Mouse (Mus musculus) layer of hippocampus, postnatal 10 days (tissue): ENCODE measurements at regions not wholly inside any gene's neighbourhood (a gene's known extent, or its start where the extent isn't known, plus 50 kb on each side); places are given as distances from the start of the nearest gene placed in this dataset.

Experiments used
- DNase-seq, 2 experiments: peaks; one replicate each; pipeline ENCODE4 v3.0.0; 2021; ENCODE audit warnings: low spot score in 2 of 2

- DNase-seq, result no peak
These were observed 144.5 kb upstream of the Irx5 start for GRCm38 (mm10) chr8:92212786-92213535.

DNA sequence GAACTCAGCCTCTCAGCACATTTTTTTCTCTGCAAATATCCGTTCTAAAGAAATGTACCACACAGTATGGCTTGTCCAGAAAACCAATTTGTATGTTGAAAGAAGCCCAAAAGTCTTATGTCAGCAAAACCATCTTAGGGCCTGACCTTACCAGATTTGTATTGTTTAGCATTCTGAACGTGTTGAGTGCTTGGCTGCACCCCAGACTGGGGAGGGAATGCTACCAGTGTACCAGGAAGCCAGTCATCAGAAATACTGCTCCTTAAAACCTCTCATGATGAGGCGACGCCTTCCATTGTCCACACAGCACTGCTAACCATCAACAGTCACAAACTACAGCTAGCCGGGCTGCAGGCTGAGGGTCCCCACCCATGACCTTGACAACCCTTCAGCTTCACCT, 148.3 kb upstream of the Irx5 start:
- DNase-seq, result no peak

DNA sequence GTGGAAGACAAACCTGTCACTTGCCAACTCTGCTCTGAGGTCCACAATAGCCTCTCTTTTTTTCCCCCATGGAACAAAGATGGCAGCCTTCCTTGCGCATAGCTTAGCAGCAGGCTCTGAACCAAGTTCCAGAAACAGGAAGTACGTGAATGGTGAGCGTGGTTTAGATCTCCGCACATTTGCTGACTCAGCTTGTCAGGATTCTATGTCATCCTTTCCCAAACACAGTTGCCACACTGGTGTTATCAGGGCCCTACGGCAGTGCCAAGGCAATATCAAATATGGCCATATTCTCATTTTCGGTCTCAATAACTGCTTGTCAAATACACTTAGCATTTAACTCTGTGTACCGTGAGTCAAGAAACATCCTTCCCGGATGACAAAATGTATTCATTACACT, 161.8 kb upstream of the Irx5 start:
- DNase-seq, result no peak

- no peak for DNase-seq
These were observed 163.4 kb upstream of the Irx5 start for GRCm38 (mm10) chr8:92194065-92194464.

GRCm38 (mm10) chr8:92190261-92191025, 167.0 kb upstream of the Irx5 start:
- no peak for DNase-seq

GRCm38 (mm10) chr8:92183331-92183730, 174.1 kb upstream of the Irx5 start:
- no peak for DNase-seq

GRCm38 (mm10) chr8:92180651-92181050, 176.8 kb upstream of the Irx5 start:
- no peak for DNase-seq

GRCm38 (mm10) chr8:92179327-92179726, 178.1 kb upstream of the Irx5 start:
- no peak for DNase-seq

DNA sequence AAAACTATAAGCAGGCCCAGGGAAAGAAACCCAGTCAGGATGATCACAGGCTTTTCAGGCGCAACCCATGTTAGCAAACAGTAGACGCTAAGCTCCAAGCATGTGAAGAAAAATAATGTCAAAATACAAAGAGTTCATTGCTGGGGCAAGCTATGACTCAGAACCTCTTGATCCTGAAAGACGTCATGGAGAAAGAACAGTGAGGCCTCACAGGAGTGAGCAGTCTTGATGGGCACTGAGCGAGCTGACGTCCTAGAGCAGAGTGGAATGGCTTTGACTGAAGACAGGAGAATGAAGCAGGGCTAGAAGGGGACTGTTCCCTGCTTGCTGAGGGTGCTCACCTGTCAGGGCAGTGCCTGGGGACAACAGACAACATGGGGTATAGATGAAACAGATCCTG, 181.3 kb upstream of the Irx5 start:
- DNase-seq, result no peak

DNA sequence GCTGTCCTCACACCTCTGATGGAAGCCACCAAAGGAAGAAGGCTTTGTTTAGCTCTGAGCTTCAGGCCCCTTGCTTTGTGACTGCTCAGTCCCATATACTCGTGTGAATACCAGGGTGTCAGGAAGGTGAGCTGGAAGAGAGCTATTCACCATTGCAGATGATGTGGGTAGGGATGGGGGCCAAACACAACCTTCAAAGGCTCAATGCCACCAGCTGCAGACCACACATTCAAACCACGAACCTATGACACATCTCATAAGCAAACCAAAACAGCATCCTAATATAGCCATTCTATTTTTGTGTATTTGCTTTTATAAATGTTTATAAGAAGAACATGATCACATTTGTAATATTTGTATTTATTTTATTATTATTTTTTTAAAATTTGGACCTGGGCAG, 183.3 kb upstream of the Irx5 start:
- no peak for DNase-seq

DNA sequence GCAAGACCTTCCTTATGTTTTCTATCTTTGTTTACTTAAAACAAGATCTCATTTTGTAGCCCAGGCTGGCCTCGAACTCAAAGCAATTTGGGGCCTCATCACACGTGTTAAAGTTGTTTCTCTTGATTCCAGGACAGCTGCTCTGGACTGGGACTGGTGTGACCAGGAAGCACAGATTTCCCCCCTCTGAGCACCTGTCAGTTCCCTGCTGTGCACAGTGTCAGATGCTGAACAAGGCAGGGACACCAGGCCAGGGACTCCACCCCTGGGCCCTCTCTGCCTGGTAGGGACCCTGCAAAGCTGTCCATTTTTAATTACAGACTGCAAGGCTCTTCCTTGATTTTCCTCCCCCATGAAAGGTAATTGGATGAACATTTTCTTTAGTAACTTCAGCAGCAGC, 185.8 kb upstream of the Irx5 start:
- DNase-seq, result no peak

DNA sequence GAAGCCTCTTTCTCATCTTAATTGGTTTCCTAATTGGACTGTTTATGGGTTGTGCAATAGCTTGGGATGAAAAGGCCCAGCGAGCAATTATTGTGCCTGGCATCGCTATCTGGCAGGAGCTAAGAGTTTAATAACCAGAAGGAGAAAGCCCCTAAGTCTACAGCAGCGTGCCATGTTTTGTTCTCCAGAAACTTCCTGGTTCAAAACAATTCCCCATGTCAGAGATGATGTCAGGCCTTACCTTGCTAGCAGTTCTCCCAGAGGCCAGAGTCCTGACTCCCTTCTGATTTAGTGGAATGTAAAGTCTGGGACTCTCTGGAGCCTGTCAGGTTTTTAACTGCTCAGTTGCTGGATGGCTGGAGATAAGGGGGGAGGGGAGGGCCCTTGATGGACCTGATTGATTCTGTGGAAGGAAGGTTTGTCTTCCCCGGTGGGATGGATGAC, 190.1 kb upstream of the Irx5 start:
- peak in 1 of 2 experiments; percentile 29 for DNase-seq

- DNase-seq, result no peak
These were observed 192.1 kb upstream of the Irx5 start for GRCm38 (mm10) chr8:92165306-92165705.

GRCm38 (mm10) chr8:92164496-92164895, 192.9 kb upstream of the Irx5 start:
- DNase-seq, result no peak

GRCm38 (mm10) chr8:92161002-92161401, 196.4 kb upstream of the Irx5 start:
- no peak for DNase-seq

GRCm38 (mm10) chr8:92158219-92158618, 199.2 kb upstream of the Irx5 start:
- DNase-seq, result no peak

DNA sequence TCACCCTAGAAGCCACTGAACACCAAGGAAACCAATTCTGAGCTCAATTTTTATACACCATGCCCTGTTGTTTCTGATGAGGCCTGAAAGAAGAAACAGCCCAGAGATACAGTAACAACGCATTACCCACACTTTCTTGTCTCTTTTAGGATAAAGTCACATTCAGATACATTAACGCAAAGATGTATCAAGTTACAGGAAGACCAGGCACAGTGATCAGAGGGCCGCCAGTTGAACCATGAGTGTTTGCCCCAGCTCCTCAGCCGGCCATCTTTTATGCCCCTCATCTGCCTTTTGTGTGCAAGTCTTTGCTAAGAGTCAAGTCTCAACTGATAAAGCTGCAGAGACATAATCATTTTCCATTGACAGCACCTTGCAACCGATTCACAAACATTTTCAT, 204.9 kb upstream of the Irx5 start:
- DNase-seq, result no peak

DNA sequence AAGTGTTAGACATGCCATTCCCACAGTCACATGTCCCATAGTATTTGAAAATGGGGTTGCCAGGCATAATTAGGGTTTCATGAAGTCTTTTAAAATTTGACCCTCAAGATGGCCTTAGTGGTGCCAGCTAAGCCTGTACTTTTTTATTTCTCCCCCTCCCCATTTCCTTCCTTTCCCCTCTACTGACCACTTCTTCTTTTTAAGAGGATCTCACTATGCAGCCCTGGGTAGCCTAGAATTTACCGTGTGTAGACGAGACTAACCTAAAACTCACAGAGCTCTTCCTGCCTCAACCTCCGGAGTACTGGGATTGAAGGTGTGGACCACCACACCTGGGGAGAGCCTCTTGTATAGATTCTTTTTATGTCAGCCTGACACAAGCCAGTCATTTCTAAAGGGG, 209.8 kb upstream of the Irx5 start:
- no peak for DNase-seq

DNA sequence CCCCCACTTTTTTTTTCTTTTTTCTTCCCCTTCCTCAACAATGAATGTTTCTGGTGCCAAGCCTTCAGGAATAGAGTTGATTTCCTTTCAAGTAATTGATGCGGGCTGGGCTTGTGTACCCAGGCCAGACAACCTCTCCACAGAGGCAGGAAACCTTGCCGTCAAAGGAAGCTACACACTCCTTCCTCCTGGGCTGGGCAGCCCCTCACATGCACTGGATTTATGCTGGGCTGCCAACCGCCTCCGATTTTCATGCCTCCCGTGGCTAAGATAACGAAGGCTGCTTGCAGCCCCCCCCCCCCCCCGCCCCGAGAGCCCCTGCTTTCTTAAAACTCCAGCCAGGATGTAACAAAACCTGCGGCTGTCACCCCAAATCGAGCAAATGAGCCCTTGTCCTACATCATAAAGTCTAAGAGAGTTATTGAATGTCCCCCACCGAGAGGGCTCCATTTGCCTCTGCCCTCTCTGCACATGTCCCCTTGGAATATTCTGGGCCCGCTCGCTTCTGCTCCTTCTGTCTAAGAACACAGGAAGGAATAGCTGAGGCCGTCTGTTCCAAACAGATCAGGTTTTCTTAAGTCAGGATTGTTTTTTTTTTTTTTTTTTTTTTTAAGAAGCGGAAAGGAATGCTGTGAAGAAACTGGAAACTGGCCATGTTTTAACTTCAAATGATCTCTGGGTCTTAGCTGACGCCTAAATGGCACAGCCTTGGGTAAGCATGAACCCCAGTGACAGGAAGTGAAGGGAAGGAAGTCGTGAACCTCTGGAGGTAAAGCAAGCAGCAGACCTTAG, 220.1 kb upstream of the Irx5 start:
- DNase-seq, result no peak

GRCm38 (mm10) chr8:92136413-92136812, 221.0 kb upstream of the Irx5 start:
- DNase-seq, result no peak

DNA sequence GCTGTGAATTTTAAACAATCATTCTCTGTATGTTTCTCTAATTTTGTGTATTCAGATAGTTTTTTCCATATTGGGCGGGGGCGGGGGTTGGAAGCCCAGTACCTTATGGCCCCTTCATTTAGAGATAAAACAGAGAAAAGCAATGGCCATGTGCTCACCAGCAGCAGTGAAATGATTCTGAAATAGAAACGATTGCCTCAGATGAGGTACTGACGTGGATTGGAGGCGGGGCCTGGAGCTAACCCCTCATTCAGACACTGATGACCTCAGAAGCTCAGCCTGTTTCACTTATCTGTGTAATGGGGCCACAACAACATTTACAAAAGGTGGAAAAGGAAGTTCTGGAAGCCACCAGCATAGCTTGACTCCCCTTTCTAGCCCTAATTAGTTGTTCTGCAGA, 223.0 kb upstream of the Irx5 start:
- no peak for DNase-seq
